Mouse (Mus musculus) kidney, adult 2 months (tissue): ENCODE data around the gene Madcam1.

Experiments
- CTCF ChIP-seq: fragments of 200-500 bp; conservative IDR thresholded peaks from 2 replicates; pipeline ENCODE4 v1.5.1; 2011; ENCODE audit warnings: low read depth, mild to moderate bottlenecking, control low read depth, low read length, moderate library complexity, mixed read lengths; ENCODE audit not compliant: insufficient read depth, insufficient read length
- POLR2A ChIP-seq: fragments of 200-500 bp; IDR thresholded peaks from one replicate; pipeline ENCODE4 v1.6.1; 2011; ENCODE audit warnings: low read depth, low read length, control low read depth

GRCm38 (mm10) chr10:79669576-79670057, 5.3 kb downstream of the Madcam1 start:
- TF ChIP-seq CTCF: no peak
- TF ChIP-seq POLR2A: no peak
